Mouse (Mus musculus): Measurements from ENCODE around the gene Itpk1. TPM values are rescaled to one million over a fixed set of nuclear protein-coding genes. Genes with fewer than 3 reads are reported as not detected.

The Itpk1 gene
- polyA plus RNA-seq (2017; shearing (Covaris generic)) = 56.3 TPM

DNA sequence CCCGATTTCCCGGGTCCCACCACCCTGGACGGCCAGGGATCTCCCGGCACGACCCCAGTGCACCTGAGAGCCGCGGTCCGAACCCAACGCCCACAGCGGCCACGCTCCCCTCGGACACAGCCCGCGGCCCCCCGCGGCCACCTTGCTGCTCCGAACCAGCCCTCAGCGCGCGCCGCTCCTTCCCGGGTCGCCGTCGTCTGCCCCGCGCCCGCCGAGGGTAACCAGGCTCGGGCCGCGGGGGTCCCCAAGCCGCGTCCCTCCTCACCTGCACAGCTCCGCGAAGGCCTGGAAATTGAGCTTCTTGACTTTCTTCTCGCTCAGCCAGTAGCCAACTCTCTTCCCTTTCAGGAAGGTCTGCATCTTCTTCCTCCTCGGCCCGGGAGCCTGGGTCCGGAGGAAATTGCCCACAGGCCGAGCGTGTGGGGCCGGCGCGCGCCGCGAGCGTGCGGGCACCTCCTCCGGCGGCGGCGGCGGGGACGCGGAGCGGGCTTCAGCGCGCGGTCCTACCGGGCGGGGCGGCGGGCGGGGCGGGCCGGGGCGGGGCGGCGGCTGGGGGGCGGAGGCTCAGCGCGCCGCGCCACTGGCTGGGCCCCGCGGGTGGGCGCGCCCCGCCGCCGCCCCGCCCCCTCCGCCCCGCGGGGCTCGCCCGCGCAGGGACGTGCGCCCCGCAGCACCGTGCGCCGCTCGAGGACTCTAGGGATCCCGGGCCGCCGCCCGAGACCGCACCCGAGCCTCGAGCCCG is at the start of gene Itpk1:
Itpk1 (minus strand) TSS at position 474 of the 742 bp plus-strand sequence.

GRCm38 (mm10) chr12:102743589-102744574 is 39.2 kb upstream of the Itpk1 start, which contains the start of the genes Moap1 and Tmem251:
Gene Moap1, minus strand, starts transcription at chr12:102743661.
Gene Tmem251, plus strand, starts transcription at chr12:102743762.

GRCm38 (mm10) chr12:102554721-102555516 is 149.8 kb downstream of the Itpk1 start, which contains the start of gene Chga:
Gene Chga, plus strand, starts transcription at chr12:102554969.

Other genes with a start within 250 kb of the Itpk1 start
- 46.3 TPM for gene Golga5, start 235.8 kb downstream of the Itpk1 start, polyA plus RNA-seq (2017; shearing (Covaris generic))
- gene Chga, start 150.0 kb downstream of the Itpk1 start, polyA plus RNA-seq (2017; shearing (Covaris generic)) = not detected
- 9.8 TPM for gene Moap1, start 38.7 kb upstream of the Itpk1 start, polyA plus RNA-seq (2017; shearing (Covaris generic))
- gene Tmem251, start 38.8 kb upstream of the Itpk1 start, polyA plus RNA-seq (2017; shearing (Covaris generic)) = 20.2 TPM
- not detected for gene Gm28051, start 52.8 kb upstream of the Itpk1 start, polyA plus RNA-seq (2017; shearing (Covaris generic))
- gene Gon7, start 52.9 kb upstream of the Itpk1 start, polyA plus RNA-seq (2017; shearing (Covaris generic)) = 25.7 TPM
- 18.9 TPM for gene Ubr7, start 53.0 kb upstream of the Itpk1 start, polyA plus RNA-seq (2017; shearing (Covaris generic))
- 7.0 TPM for gene Gm20604, start 53.7 kb upstream of the Itpk1 start, polyA plus RNA-seq (2017; shearing (Covaris generic))
- 35.0 TPM for gene Btbd7, start 173.5 kb upstream of the Itpk1 start, polyA plus RNA-seq (2017; shearing (Covaris generic))
- not detected for gene Cox8c, start 194.4 kb upstream of the Itpk1 start, polyA plus RNA-seq (2017; shearing (Covaris generic))
- gene Unc79, start 243.9 kb upstream of the Itpk1 start, polyA plus RNA-seq (2017; shearing (Covaris generic)) = 0.60 TPM